Mouse (Mus musculus) forebrain, embryonic 10.5 days (tissue): ENCODE measurements at regions not wholly inside any gene's neighbourhood (a gene's known extent, or its start where the extent isn't known, plus 50 kb on each side); places are given as distances from the start of the nearest gene placed in this dataset.

Experiments used
- DNase-seq: peaks from one replicate; pipeline ENCODE4 v3.0.0-alpha.2; 2017; ENCODE audit warnings: low spot score; ENCODE audit errors: extremely low spot score
- H3K27ac ChIP-seq: fragments of 300-500 bp; sonication (generic); 2 replicates; pipeline ENCODE4 v1.5.1; 2016; ENCODE audit warnings: mild to moderate bottlenecking
- H3K27me3 ChIP-seq: fragments of 300-500 bp; sonication (generic); 2 replicates; pipeline ENCODE4 v1.6.1; 2016; ENCODE audit warnings: mild to moderate bottlenecking; ENCODE audit not compliant: poor library complexity, severe bottlenecking
- H3K36me3 ChIP-seq: fragments of 300-500 bp; sonication (generic); replicated peaks from 2 replicates; pipeline ENCODE4 v1.6.1; 2016; ENCODE audit warnings: mild to moderate bottlenecking, moderate library complexity
- H3K4me1 ChIP-seq: fragments of 300-500 bp; sonication (generic); 2 replicates; pipeline ENCODE4 v1.6.1; 2016
- H3K4me3 ChIP-seq: fragments of 300-500 bp; sonication (generic); 2 replicates; pipeline ENCODE4 v1.5.1; 2016; ENCODE audit warnings: mild to moderate bottlenecking, moderate library complexity
- H3K9me3 ChIP-seq: fragments of 300-500 bp; sonication (generic); 2 replicates; pipeline ENCODE4 v1.6.1; 2016; ENCODE audit warnings: mild to moderate bottlenecking, moderate library complexity
- WGBS: fragments of 180-500 bp; shearing (Covaris S2); methylation state at CpG from one replicate; pipeline ENCODE4 v1.1.7; 2016; 5-methylcytosine and 5-hydroxymethylcytosine counted together

- H3K27me3 ChIP-seq, result no peaks in the 10 kb centered on the region
- no peaks in the 10 kb centered on the region for H3K4me1 ChIP-seq
- H3K4me3 ChIP-seq, result no peak overlapping the region
- no peaks in the 10 kb centered on the region for H3K9me3 ChIP-seq
- 82% methylated on average over 5 of the region's 5 CpGs for WGBS
- no peak for DNase-seq
- H3K36me3 ChIP-seq, result no peaks in the 10 kb centered on the region
- no peak overlapping the region for H3K27ac ChIP-seq
Measured at GRCm38 (mm10) chr17:44422865-44423264, 234.5 kb downstream of the Clic5 start.

GRCm38 (mm10) chr17:44423471-44423985 is 235.1 kb downstream of the Clic5 start:
- 89% methylated on average over 5 of the region's 5 CpGs for WGBS
- Histone ChIP-seq H3K4me3 (no peak overlapping the region), H3K4me1 (no peaks in the 10 kb centered on the region), H3K9me3 (no peaks in the 10 kb centered on the region), H3K27me3 (no peaks in the 10 kb centered on the region), H3K36me3 (no peaks in the 10 kb centered on the region), H3K27ac (no peak overlapping the region)
- no peak for DNase-seq

- DNase-seq, result no peak
- Histone ChIP-seq H3K9me3 (no peaks in the 10 kb centered on the region), H3K4me3 (no peak overlapping the region), H3K27me3 (no peaks in the 10 kb centered on the region; the same call in 1 of the 2 replicates), H3K4me1 (peaks cover 7% of the 10 kb centered on the region; the same call in 1 of the 2 replicates), H3K36me3 (no peaks in the 10 kb centered on the region), H3K27ac (no peak overlapping the region)
- WGBS, result 73% methylated on average over 4 of the region's 4 CpGs
Measured at GRCm38 (mm10) chr17:44432524-44433295, 244.3 kb downstream of the Clic5 start.

- no peaks in the 10 kb centered on the region for H3K9me3 ChIP-seq
- peaks cover 9% of the 10 kb centered on the region; the same call in 1 of the 2 replicates for H3K4me1 ChIP-seq
- no peaks in the 10 kb centered on the region; the same call in 1 of the 2 replicates for H3K27me3 ChIP-seq
- DNase-seq, result no peak
- no peak overlapping the region for H3K27ac ChIP-seq
- no peak overlapping the region for H3K4me3 ChIP-seq
- no peaks in the 10 kb centered on the region for H3K36me3 ChIP-seq
Measured at GRCm38 (mm10) chr17:44433296-44433653, 244.9 kb downstream of the Clic5 start.

GRCm38 (mm10) chr17:44436536-44437043 is 248.2 kb downstream of the Clic5 start:
- DNase-seq, result no peak
- H3K27ac ChIP-seq, result no peak overlapping the region
- WGBS, result 86% methylated on average over 9 of the region's 9 CpGs
- H3K4me1 ChIP-seq, result peaks cover 9% of the 10 kb centered on the region; the same call in 1 of the 2 replicates
- no peaks in the 10 kb centered on the region for H3K9me3 ChIP-seq
- no peaks in the 10 kb centered on the region for H3K36me3 ChIP-seq
- no peaks in the 10 kb centered on the region; the same call in 1 of the 2 replicates for H3K27me3 ChIP-seq
- H3K4me3 ChIP-seq, result no peak overlapping the region

- no peaks in the 10 kb centered on the region; the same call in 1 of the 2 replicates for H3K27me3 ChIP-seq
- DNase-seq, result no peak
- 0 out of 2 replicates have a peak, but pooled peaks cover 5% of the 10 kb centered on the region for H3K4me1 ChIP-seq
- H3K4me3 ChIP-seq, result no peak overlapping the region
- H3K36me3 ChIP-seq, result no peaks in the 10 kb centered on the region
- H3K27ac ChIP-seq, result no peak overlapping the region
- H3K9me3 ChIP-seq, result no peaks in the 10 kb centered on the region
Measured at GRCm38 (mm10) chr17:44438526-44438925, 250.1 kb downstream of the Clic5 start.

GRCm38 (mm10) chr17:44443460-44443859 is 255.1 kb downstream of the Clic5 start:
- DNase-seq, result no peak
- Histone ChIP-seq H3K4me1 (no peaks in the 10 kb centered on the region), H3K4me3 (no peak overlapping the region), H3K9me3 (no peaks in the 10 kb centered on the region), H3K27me3 (no peaks in the 10 kb centered on the region), H3K27ac (no peak overlapping the region), H3K36me3 (no peaks in the 10 kb centered on the region)
- WGBS, result 84% methylated on average over 11 of the region's 11 CpGs

- no peaks in the 10 kb centered on the region for H3K27me3 ChIP-seq
- H3K4me1 ChIP-seq, result no peaks in the 10 kb centered on the region
- no peaks in the 10 kb centered on the region for H3K9me3 ChIP-seq
- no peak for DNase-seq
- H3K27ac ChIP-seq, result no peak overlapping the region
- 90% methylated on average over 3 of the region's 3 CpGs for WGBS
- no peak overlapping the region for H3K4me3 ChIP-seq
- no peaks in the 10 kb centered on the region for H3K36me3 ChIP-seq
Measured at GRCm38 (mm10) chr17:44445361-44445760, 257.0 kb downstream of the Clic5 start.
